Mouse (Mus musculus) inflammation-experienced regulatory T-cells, adult 16 weeks (primary cell): ENCODE data around the gene 9130008F23Rik. TPM values are rescaled to one million over a fixed set of nuclear protein-coding genes. Genes with fewer than 3 reads are reported as not detected.

Source experiments
- polyA plus RNA-seq: library from polyadenylated mRNA; unstranded; fragments of 100-300 nt; shearing (Covaris generic); gene quantifications from one replicate; pipeline ENCODE4 v1.2.1, GENCODE M21; 2017

Gene 9130008F23Rik
- 0.60 TPM for polyA plus RNA-seq

GRCm38 (mm10) chr17:40879924-40880691 is at the start of gene 9130008F23Rik:
9130008F23Rik (minus strand) TSS chr17:40880559.

DNA sequence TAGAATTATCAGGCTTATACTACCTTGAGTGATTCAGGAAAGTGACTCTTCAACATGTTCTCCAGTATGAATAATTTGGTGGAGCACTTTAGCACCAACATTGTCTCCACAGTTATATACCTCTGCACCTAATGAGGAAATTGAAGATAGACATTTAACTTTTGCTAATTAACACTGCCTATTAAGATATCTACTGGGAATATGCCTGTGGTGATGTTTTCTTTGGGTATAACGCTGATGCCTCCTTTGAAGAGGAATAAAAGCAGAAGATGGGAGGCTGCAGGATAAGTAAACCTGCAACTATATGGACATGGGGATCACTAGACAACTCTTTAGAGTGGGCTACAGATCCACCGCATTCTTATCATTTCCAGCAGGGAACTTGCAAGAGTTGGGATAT is 33.9 kb upstream of the 9130008F23Rik start, which contains the start of gene Glyatl3:
TSS of gene Glyatl3 (minus strand) at position 101 of the 400 bp plus-strand sequence.

Other genes starting within 250 kb of the 9130008F23Rik start
- not detected for gene Esp3, start 248.5 kb downstream of the 9130008F23Rik start, polyA plus RNA-seq
- gene Esp1, start 153.4 kb downstream of the 9130008F23Rik start, polyA plus RNA-seq: not detected
- not detected for gene Crisp2, start 73.6 kb downstream of the 9130008F23Rik start, polyA plus RNA-seq
- 0.28 TPM for gene Rhag, start 69.4 kb downstream of the 9130008F23Rik start, polyA plus RNA-seq
- not detected for gene Glyatl3, start 33.8 kb upstream of the 9130008F23Rik start, polyA plus RNA-seq
- 29.5 TPM for gene Mut, start 54.1 kb upstream of the 9130008F23Rik start, polyA plus RNA-seq
- 29.1 TPM for gene Cenpq, start 54.5 kb upstream of the 9130008F23Rik start, polyA plus RNA-seq